Mouse (Mus musculus) lung, postnatal 36 days (tissue): ENCODE measurements around the gene Defb20.
"Not testable (repeated sequence)": the region's sequence is repeated elsewhere in the genome, so short reads cannot be mapped to it uniquely, and the experiment has no call there.

ENCODE experiments used
- DNase-seq: peaks from one replicate; pipeline ENCODE4 v3.0.0; 2022; ENCODE audit warnings: mixed read lengths

Defb20 gene

GRCm38 (mm10) chr2:152476763-152477162 lies at the start of gene Defb20:
Gene Defb20 (plus strand): TSS chr2:152477063.
- DNase-seq, result no peak

GRCm38 (mm10) chr2:152427493-152427892 lies 49.4 kb upstream of the Defb20 start:
- DNase-seq, result peak; percentile 9

GRCm38 (mm10) chr2:152428481-152428880 lies 48.4 kb upstream of the Defb20 start:
- not testable (repeated sequence) for DNase-seq

- DNase-seq, result no peak
These were observed 40.4 kb upstream of the Defb20 start for GRCm38 (mm10) chr2:152436405-152436901.

GRCm38 (mm10) chr2:152436983-152437860 lies 39.6 kb upstream of the Defb20 start:
- DNase-seq, result peak; percentile 82

GRCm38 (mm10) chr2:152438963-152439362 lies 37.9 kb upstream of the Defb20 start:
- no peak for DNase-seq

- DNase-seq, result no peak
These were observed 37.0 kb upstream of the Defb20 start for GRCm38 (mm10) chr2:152439833-152440232.

GRCm38 (mm10) chr2:152442322-152442721 lies 34.5 kb upstream of the Defb20 start:
- no peak for DNase-seq

- no peak for DNase-seq
These were observed 33.6 kb upstream of the Defb20 start for GRCm38 (mm10) chr2:152443281-152443680.

- DNase-seq, result no peak
These were observed 30.2 kb upstream of the Defb20 start for GRCm38 (mm10) chr2:152446642-152447041.

GRCm38 (mm10) chr2:152447461-152447860 lies 29.4 kb upstream of the Defb20 start:
- DNase-seq, result no peak

- peak; percentile 55 for DNase-seq
These were observed 26.6 kb upstream of the Defb20 start for GRCm38 (mm10) chr2:152450241-152450640.

GRCm38 (mm10) chr2:152452101-152452781 lies 24.6 kb upstream of the Defb20 start:
- DNase-seq, result no peak

- no peak for DNase-seq
These were observed 17.6 kb upstream of the Defb20 start for GRCm38 (mm10) chr2:152459241-152459640.

GRCm38 (mm10) chr2:152464570-152465150 lies 12.2 kb upstream of the Defb20 start, which contains the start of gene Defb23:
Gene Defb23 (minus strand): TSS chr2:152464620.
- DNase-seq, result no peak

- peak; percentile 74 for DNase-seq
These were observed 5.9 kb upstream of the Defb20 start for GRCm38 (mm10) chr2:152470973-152471372.

- no peak for DNase-seq
These were observed 4.4 kb upstream of the Defb20 start for GRCm38 (mm10) chr2:152472434-152472833.

- DNase-seq, result no peak
These were observed 4.0 kb downstream of the Defb20 start for GRCm38 (mm10) chr2:152480881-152481280.

- peak; percentile 26 for DNase-seq
These were observed 4.9 kb downstream of the Defb20 start for GRCm38 (mm10) chr2:152481726-152482125.

GRCm38 (mm10) chr2:152487024-152487423 lies 10.2 kb downstream of the Defb20 start:
- no peak for DNase-seq

- DNase-seq, result no peak
These were observed 13.2 kb downstream of the Defb20 start, which contains the start of gene Defb22 for GRCm38 (mm10) chr2:152490038-152490437. Gene Defb22 (minus strand): TSS chr2:152490138.

GRCm38 (mm10) chr2:152493151-152493550 lies 16.3 kb downstream of the Defb20 start:
- no peak for DNase-seq

- DNase-seq, result no peak
These were observed 21.2 kb downstream of the Defb20 start for GRCm38 (mm10) chr2:152498020-152498419.
